Mouse (Mus musculus) stomach, embryonic 14.5 days (tissue): ENCODE measurements at regions not wholly inside any gene's neighbourhood (a gene's known extent, or its start where the extent isn't known, plus 50 kb on each side); places are given as distances from the start of the nearest gene placed in this dataset.

Experiments used
- ATAC-seq: fragments of 200-750 bp; cut with Nextera tagmentation; 2 replicates; pipeline ENCODE4 v1.8.0; 2017; ENCODE audit warnings: low read depth, moderate TSS enrichment; ENCODE audit not compliant: insufficient number of reproducible peaks, insufficient read depth, low FRiP score
- H3K27ac ChIP-seq: fragments of 300-500 bp; sonication (generic); 2 replicates; pipeline ENCODE4 v1.5.1; 2014; ENCODE audit warnings: mild to moderate bottlenecking, low read length, moderate library complexity, mixed read lengths
- H3K27me3 ChIP-seq: fragments of 300-500 bp; sonication (generic); 2 replicates; pipeline ENCODE4 v1.6.1; 2014; ENCODE audit warnings: low read length, control low read depth, mixed read lengths; ENCODE audit not compliant: control insufficient read depth, insufficient read depth
- H3K36me3 ChIP-seq: fragments of 300-500 bp; sonication (generic); 2 replicates; pipeline ENCODE4 v1.6.1; 2014; ENCODE audit warnings: mild to moderate bottlenecking, control low read depth, low read length, moderate library complexity, mixed read lengths; ENCODE audit not compliant: control insufficient read depth, insufficient read depth
- H3K4me1 ChIP-seq: fragments of 300-500 bp; sonication (generic); 2 replicates; pipeline ENCODE4 v1.6.1; 2014; ENCODE audit warnings: low read length, control low read depth, mixed read lengths; ENCODE audit not compliant: control insufficient read depth, insufficient read depth
- H3K4me2 ChIP-seq: fragments of 300-500 bp; sonication (generic); replicated peaks from 2 replicates; pipeline ENCODE4 v1.6.1; 2014; ENCODE audit warnings: low read depth, low read length, control low read depth
- H3K4me3 ChIP-seq: fragments of 300-500 bp; sonication (generic); 2 replicates; pipeline ENCODE4 v1.5.1; 2014; ENCODE audit warnings: low read depth, low read length, control low read depth
- H3K9ac ChIP-seq: fragments of 300-500 bp; sonication (generic); replicated peaks from 2 replicates; pipeline ENCODE4 v1.6.1; 2014; ENCODE audit warnings: low read depth, mild to moderate bottlenecking, control low read depth, low read length, moderate library complexity, mixed read lengths
- H3K9me3 ChIP-seq: fragments of 300-500 bp; sonication (generic); 2 replicates; pipeline ENCODE4 v1.6.1; 2016; ENCODE audit warnings: low read depth, low read length, control low read depth; ENCODE audit not compliant: control insufficient read depth
- WGBS: fragments of 180-500 bp; shearing (Covaris S2); extraction: QIAGEN DNeasy Blood & Tissue Kit; methylation state at CpG from one replicate; pipeline ENCODE4 v1.1.7; 2014; 5-methylcytosine and 5-hydroxymethylcytosine counted together

DNA sequence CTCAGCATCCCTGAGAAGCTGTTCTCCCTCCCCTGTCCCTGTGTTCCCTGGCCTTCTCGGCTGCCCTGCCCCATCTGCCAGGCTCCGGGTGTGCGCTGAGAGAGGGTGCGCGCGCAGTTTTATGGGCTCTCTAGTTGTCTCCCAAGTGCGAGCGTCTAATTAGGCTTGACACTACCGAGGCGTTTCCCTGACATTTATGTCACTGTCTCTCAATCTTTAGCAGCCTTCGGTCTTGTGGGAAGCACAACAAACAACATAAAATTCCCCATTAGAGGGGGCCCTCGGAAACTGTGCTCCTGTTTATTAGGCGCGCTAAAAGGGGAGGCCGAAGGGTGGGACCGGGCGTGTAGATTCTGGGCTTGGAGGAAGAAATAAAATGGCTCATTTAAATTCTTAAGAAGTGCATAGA is 227.3 kb downstream of the Bcl11a start:
- no peaks in the 10 kb centered on the region for H3K9me3 ChIP-seq
- WGBS = 5% methylated on average over 17 of the region's 17 CpGs
- H3K9ac ChIP-seq = no peak overlapping the region
- H3K4me2 ChIP-seq = peak overlapping the region; percentile 52
- peak overlapping the region; percentile 19 for H3K4me3 ChIP-seq
- no peaks in the 10 kb centered on the region for H3K27me3 ChIP-seq
- ATAC-seq = no peak
- H3K4me1 ChIP-seq = peaks cover 9% of the 10 kb centered on the region; the same call in 1 of the 2 replicates
- no peak overlapping the region for H3K27ac ChIP-seq
- H3K36me3 ChIP-seq = no peaks in the 10 kb centered on the region

DNA sequence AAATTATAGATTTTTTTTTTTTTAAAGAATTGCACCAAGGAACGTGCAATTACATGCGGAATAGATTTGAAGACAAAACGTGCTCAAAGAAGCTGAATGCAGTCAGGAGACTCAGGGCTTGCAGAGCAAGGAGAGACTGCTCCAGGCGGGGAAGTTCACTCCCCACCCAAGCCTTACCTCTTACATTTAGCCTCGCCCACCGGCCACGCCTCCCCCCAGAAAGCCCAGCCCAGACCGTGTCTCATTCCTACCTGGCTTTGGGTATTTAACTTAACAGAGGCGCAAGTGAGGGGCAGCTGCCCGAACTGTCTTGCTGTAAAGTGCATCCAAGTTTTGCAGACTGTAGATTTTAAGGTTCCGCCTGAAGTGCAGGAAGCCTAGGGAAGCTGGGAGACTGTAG is 227.8 kb downstream of the Bcl11a start:
- no peaks in the 10 kb centered on the region for H3K27me3 ChIP-seq
- WGBS = 8% methylated on average over 11 of the region's 11 CpGs
- no peak overlapping the region for H3K27ac ChIP-seq
- peak overlapping the region; percentile 19 for H3K4me3 ChIP-seq
- peaks cover 9% of the 10 kb centered on the region; the same call in 1 of the 2 replicates for H3K4me1 ChIP-seq
- H3K9me3 ChIP-seq = peaks cover 3% of the 10 kb centered on the region; the same call in 1 of the 2 replicates
- H3K4me2 ChIP-seq = peak overlapping the region; percentile 52
- H3K9ac ChIP-seq = no peak overlapping the region
- peak; percentile 86 for ATAC-seq
- H3K36me3 ChIP-seq = no peaks in the 10 kb centered on the region

DNA sequence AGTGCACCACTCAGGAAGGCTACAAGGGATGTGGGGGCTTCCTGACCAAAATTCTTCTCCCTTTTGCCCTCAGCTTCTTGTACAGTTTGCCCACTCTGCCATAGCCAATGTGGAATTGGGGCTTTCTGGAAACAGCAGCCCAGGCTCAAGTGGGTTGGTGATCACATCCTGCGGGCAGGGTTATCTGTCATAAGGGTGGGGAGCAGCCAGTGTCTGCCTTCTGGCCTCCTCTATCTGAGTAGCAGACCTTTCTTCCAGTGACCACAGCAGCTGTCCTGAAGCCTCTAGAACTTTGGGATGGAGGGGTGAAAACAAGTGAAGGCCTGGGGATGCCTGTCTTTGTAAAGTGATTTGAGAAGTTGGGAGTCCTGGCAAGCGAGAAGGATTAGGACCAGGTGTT is 228.2 kb downstream of the Bcl11a start:
- H3K36me3 ChIP-seq = no peaks in the 10 kb centered on the region
- no peak overlapping the region for H3K27ac ChIP-seq
- H3K4me2 ChIP-seq = peak overlapping the region; percentile 52; the same call in 1 of the 2 replicates
- 73% methylated on average over 2 of the region's 2 CpGs for WGBS
- peaks cover 9% of the 10 kb centered on the region; the same call in 1 of the 2 replicates for H3K4me1 ChIP-seq
- H3K27me3 ChIP-seq = no peaks in the 10 kb centered on the region
- ATAC-seq = peak; percentile 7; the same call in 1 of the 2 replicates
- H3K9ac ChIP-seq = no peak overlapping the region
- peaks cover 3% of the 10 kb centered on the region; the same call in 1 of the 2 replicates for H3K9me3 ChIP-seq
- no peak overlapping the region for H3K4me3 ChIP-seq

DNA sequence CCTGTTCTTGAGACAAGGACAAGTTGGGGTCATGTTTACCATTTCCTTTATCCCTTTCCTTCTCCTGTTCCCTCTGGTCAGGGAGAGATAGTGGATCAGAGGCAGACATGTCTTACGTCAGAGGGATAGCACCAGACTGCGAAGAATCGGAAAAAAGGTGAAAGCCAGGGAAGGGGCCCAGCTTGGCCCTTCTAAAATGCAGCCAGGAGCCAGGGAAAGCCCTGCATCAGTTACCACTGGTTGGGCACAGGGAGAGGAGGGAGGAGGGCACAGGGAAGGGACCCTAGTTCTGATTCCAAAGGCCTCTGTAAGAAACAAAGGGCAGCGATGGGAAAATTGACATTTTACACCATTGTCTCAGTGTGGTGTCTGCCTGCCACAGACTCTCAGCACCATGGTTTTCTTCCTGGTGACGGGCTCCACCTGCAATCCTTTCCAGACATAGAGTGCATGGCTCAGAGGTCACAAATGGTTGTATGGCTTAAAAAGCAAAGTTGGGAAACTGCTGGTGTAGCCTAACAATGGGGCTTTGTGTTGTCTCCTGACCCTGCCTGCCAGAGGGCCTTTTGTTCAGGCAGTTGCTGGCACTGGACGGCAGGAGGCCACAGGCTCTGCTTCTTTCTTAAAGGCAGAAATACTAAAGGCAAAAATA is 229.9 kb downstream of the Bcl11a start:
- Histone ChIP-seq H3K27ac (no peak overlapping the region), H3K4me2 (no peak overlapping the region), H3K4me3 (no peak overlapping the region), H3K9ac (no peak overlapping the region), H3K27me3 (no peaks in the 10 kb centered on the region), H3K4me1 (peaks cover 9% of the 10 kb centered on the region; the same call in 1 of the 2 replicates), H3K36me3 (no peaks in the 10 kb centered on the region), H3K9me3 (peaks cover 3% of the 10 kb centered on the region; the same call in 1 of the 2 replicates)
- WGBS = 55% methylated on average over 6 of the region's 6 CpGs
- ATAC-seq = no peak

GRCm38 (mm10) chr11:24308253-24308633 is 230.4 kb downstream of the Bcl11a start:
- ATAC-seq = 0 out of 2 replicates have a peak, but pooled peaks have one; percentile 20
- no peak overlapping the region for H3K4me3 ChIP-seq
- 30% methylated on average over 1 of the region's 1 CpGs for WGBS

DNA sequence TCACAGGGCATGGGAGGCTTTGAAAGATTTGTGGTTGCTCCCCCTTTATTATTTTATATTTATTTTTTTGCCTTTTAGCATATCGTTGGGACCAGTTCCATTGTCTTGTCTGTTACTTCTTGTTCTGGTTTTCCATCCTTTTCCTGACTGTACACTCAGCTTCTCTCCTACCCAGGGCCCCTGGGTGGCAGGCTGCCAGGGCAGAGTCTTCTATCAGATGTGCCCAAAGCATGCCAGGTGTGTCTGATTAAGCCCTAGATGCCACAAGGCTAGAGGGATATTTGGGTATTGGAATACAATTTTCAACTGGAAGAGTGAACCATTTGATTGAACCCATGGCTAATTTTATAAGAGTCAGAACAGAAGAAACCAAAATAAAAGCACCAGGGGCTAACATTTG is 236.2 kb downstream of the Bcl11a start:
- no peak for ATAC-seq
- H3K9ac ChIP-seq = no peak overlapping the region
- H3K4me3 ChIP-seq = no peak overlapping the region
- H3K36me3 ChIP-seq = no peaks in the 10 kb centered on the region
- H3K9me3 ChIP-seq = peaks cover 3% of the 10 kb centered on the region; the same call in 1 of the 2 replicates
- WGBS = 63% methylated on average over 1 of the region's 1 CpGs
- H3K4me1 ChIP-seq = no peaks in the 10 kb centered on the region
- no peak overlapping the region for H3K4me2 ChIP-seq
- H3K27me3 ChIP-seq = no peaks in the 10 kb centered on the region
- H3K27ac ChIP-seq = no peak overlapping the region

More at GRCm38 (mm10) chr11:24308253-24308633, 230.4 kb downstream of the Bcl11a start:
- H3K4me2 ChIP-seq = no peak overlapping the region
- no peak overlapping the region for H3K9ac ChIP-seq
- H3K36me3 ChIP-seq = no peaks in the 10 kb centered on the region
- H3K27ac ChIP-seq = no peak overlapping the region
- peaks cover 9% of the 10 kb centered on the region; the same call in 1 of the 2 replicates for H3K4me1 ChIP-seq
- H3K27me3 ChIP-seq = no peaks in the 10 kb centered on the region
- peaks cover 3% of the 10 kb centered on the region; the same call in 1 of the 2 replicates for H3K9me3 ChIP-seq

- no peak overlapping the region for H3K9ac ChIP-seq
- ATAC-seq = no peak
- no peaks in the 10 kb centered on the region for H3K27me3 ChIP-seq
- no peaks in the 10 kb centered on the region for H3K4me1 ChIP-seq
- H3K4me2 ChIP-seq = no peak overlapping the region
- no peaks in the 10 kb centered on the region for H3K36me3 ChIP-seq
- no peaks in the 10 kb centered on the region for H3K9me3 ChIP-seq
- no peak overlapping the region for H3K4me3 ChIP-seq
- 79% methylated on average over 3 of the region's 3 CpGs for WGBS
- no peak overlapping the region for H3K27ac ChIP-seq
Observed at GRCm38 (mm10) chr11:24315582-24315981, 237.7 kb downstream of the Bcl11a start.

DNA sequence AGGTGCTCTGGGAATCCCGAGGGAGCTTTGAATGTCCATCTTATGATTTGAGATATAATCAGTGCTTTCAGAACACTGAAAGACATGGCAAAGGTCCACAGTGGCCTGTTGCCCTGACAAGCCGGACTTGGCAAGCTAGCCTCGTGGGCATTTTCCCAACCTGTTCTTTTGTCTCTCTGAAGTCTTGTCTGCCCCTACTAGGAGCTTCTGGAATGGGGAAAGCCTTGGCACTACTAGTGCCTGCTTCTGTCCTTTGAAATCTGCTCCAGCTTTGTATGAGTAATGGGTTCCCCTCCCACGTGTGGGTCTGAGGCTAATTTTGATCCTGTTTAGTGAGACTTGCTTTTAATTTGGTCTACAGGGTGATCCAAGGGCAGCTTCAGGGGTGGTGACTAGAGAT is 238.3 kb downstream of the Bcl11a start:
- Histone ChIP-seq H3K27ac (no peak overlapping the region), H3K27me3 (no peaks in the 10 kb centered on the region), H3K4me3 (no peak overlapping the region), H3K9me3 (no peaks in the 10 kb centered on the region), H3K4me1 (no peaks in the 10 kb centered on the region), H3K4me2 (no peak overlapping the region), H3K9ac (no peak overlapping the region), H3K36me3 (no peaks in the 10 kb centered on the region)
- no peak for ATAC-seq
- 72% methylated on average over 4 of the region's 4 CpGs for WGBS
